ENCODE assay signal across 8 mouse cellular contexts in genomic region chr11:12035324-12035723, GRCm38 (mm10). TPM values are rescaled to one million over a fixed set of nuclear protein-coding genes. Genes with fewer than 3 reads are reported as not detected.
DNase-seq lines count a peak whose midpoint lies in the region; ATAC-seq and TF ChIP-seq lines count a peak whose summit lies in the region.

No protein-coding gene starts in this region.

- H3K36me3 ChIP-seq in megakaryocyte, embryonic 14.5 days (replicated peaks; ENCODE audit: low read length) = no peaks in the 10 kb centered on the region
- H3K36me3 ChIP-seq in forebrain, embryonic 15.5 days = no peaks in the 10 kb centered on the region
- H3K36me3 ChIP-seq in limb, embryonic 14.5 days (ENCODE audit: control insufficient read depth, insufficient read depth, low read length) = peaks cover 7% of the 10 kb centered on the region; the same call in 1 of the 2 replicates
- no peaks in the 10 kb centered on the region for H3K36me3 ChIP-seq in stomach, embryonic 16.5 days (ENCODE audit: control insufficient read depth, insufficient read depth, low read length)

- peaks cover 73% of the 10 kb centered on the region for H3K27me3 ChIP-seq in megakaryocyte, embryonic 14.5 days (replicated peaks)
- H3K27me3 ChIP-seq in forebrain, embryonic 15.5 days = peaks cover 87% of the 10 kb centered on the region
- H3K27me3 ChIP-seq in limb, embryonic 14.5 days (ENCODE audit: control insufficient read depth, insufficient read depth, low read length) = peaks cover 61% of the 10 kb centered on the region
- peaks cover 60% of the 10 kb centered on the region for H3K27me3 ChIP-seq in stomach, embryonic 16.5 days (ENCODE audit: control insufficient read depth, insufficient read depth, low read length)

- WGBS in forebrain, embryonic 15.5 days = 6% methylated on average over 12 of the region's 12 CpGs
- WGBS in limb, embryonic 14.5 days = 5% methylated on average over 12 of the region's 12 CpGs
- WGBS in stomach, embryonic 16.5 days = 10% methylated on average over 12 of the region's 12 CpGs

- no peak overlapping the region; the same call in 1 of the 2 replicates for H3K9ac ChIP-seq in forebrain, embryonic 15.5 days (replicated peaks)
- H3K9ac ChIP-seq in limb, embryonic 14.5 days (ENCODE audit: low read depth, low read length, severe bottlenecking) = peak overlapping the region; percentile 98
- H3K9ac ChIP-seq in stomach, embryonic 16.5 days (ENCODE audit: low read length) = peak overlapping the region; percentile 92

- peak overlapping the region; percentile 48 for H3K4me2 ChIP-seq in forebrain, embryonic 15.5 days (replicated peaks)
- H3K4me2 ChIP-seq in limb, embryonic 14.5 days (replicated peaks; ENCODE audit: low read depth, low read length, severe bottlenecking) = peak overlapping the region; percentile 60
- peak overlapping the region; percentile 54 for H3K4me2 ChIP-seq in stomach, embryonic 16.5 days (ENCODE audit: low read depth, low read length)

- no peaks in the 10 kb centered on the region for H3K9me3 ChIP-seq in megakaryocyte, embryonic 14.5 days
- H3K9me3 ChIP-seq in forebrain, embryonic 15.5 days = no peaks in the 10 kb centered on the region
- no peaks in the 10 kb centered on the region for H3K9me3 ChIP-seq in limb, embryonic 14.5 days (ENCODE audit: control insufficient read depth, low read length)
- no peaks in the 10 kb centered on the region for H3K9me3 ChIP-seq in stomach, embryonic 16.5 days (replicated peaks; ENCODE audit: control insufficient read depth, low read length)

- H3K27ac ChIP-seq in forebrain, embryonic 15.5 days (replicated peaks) = 0 out of 2 replicates have a peak overlapping the region, but pooled peaks have one; percentile 16
- H3K27ac ChIP-seq in limb, embryonic 14.5 days (replicated peaks; ENCODE audit: low read depth, low read length) = peak overlapping the region; percentile 96
- H3K27ac ChIP-seq in stomach, embryonic 16.5 days (ENCODE audit: low read length) = peak overlapping the region; percentile 84

- H3K4me3 ChIP-seq in megakaryocyte, embryonic 14.5 days (replicated peaks) = peak overlapping the region; percentile 79
- H3K4me3 ChIP-seq in forebrain, embryonic 15.5 days = peak overlapping the region; percentile 51
- H3K4me3 ChIP-seq in limb, embryonic 14.5 days (replicated peaks; ENCODE audit: low read length) = peak overlapping the region; percentile 61
- peak overlapping the region; percentile 60 for H3K4me3 ChIP-seq in stomach, embryonic 16.5 days (replicated peaks; ENCODE audit: low read length)

- DNase-seq in limb, embryonic 14.5 days (ENCODE audit: low spot score) = no peak
- DNase-seq in cerebellum, postnatal 25 days = no peak
- no peak for DNase-seq in layer of hippocampus, postnatal 10 days (ENCODE audit: low spot score in 2 of 2)

- peaks cover 28% of the 10 kb centered on the region for H3K4me1 ChIP-seq in megakaryocyte, embryonic 14.5 days
- peaks cover 17% of the 10 kb centered on the region; the same call in 1 of the 2 replicates for H3K4me1 ChIP-seq in forebrain, embryonic 15.5 days
- no peaks in the 10 kb centered on the region; the same call in 1 of the 2 replicates for H3K4me1 ChIP-seq in limb, embryonic 14.5 days (ENCODE audit: control insufficient read depth, insufficient read depth, low read length)
- no peaks in the 10 kb centered on the region for H3K4me1 ChIP-seq in stomach, embryonic 16.5 days (ENCODE audit: control insufficient read depth, insufficient read depth, low read length)

- TF ChIP-seq POLR2A in limb, embryonic 14.5 days (IDR thresholded peaks at IDR 0.05; ENCODE audit: borderline replicate concordance, extremely low read depth, insufficient read depth, insufficient read length) = no peak

- ATAC-seq in megakaryocyte, adult 5-6 weeks (ENCODE audit: poor library complexity, severe bottlenecking) = no peak
- ATAC-seq in forebrain, embryonic 15.5 days (replicated peaks) = no peak
- ATAC-seq in limb, embryonic 14.5 days (ENCODE audit: low FRiP score, low read depth) = no peak
- no peak for ATAC-seq in stomach, embryonic 16.5 days (ENCODE audit: insufficient read depth, low FRiP score)
- no peak for ATAC-seq in erythroid progenitor cell, adult 5-6 weeks (replicated peaks; ENCODE audit: low FRiP score, poor library complexity, severe bottlenecking)

RNA-seq across cellular contexts. Expression of gene Grb10, which starts 3.2 kb away (rescaled TPM):
- polyA plus RNA-seq in megakaryocyte, embryonic 14.5 days (2012; ENCODE audit: insufficient read depth, low replicate concordance) = 7.2 and 27.6 TPM in 2 replicates
- not detected in 2 replicates for total RNA-seq in megakaryocyte, adult 5-6 weeks (2015)
- total RNA-seq in megakaryocyte, adult 5-6 weeks (2017) = 0.37 TPM in 1 of 2 replicates, not detected in the other
- polyA plus RNA-seq in forebrain, embryonic 15.5 days (2015; fragmentation: Nextera tagmentation; extraction: Ambion mirVana) = 97.9 and 99.1 TPM in 2 replicates
- 644 and 734 TPM in 2 replicates for polyA plus RNA-seq in limb, embryonic 14.5 days (2012; rRNA removed)
- 239 and 243 TPM in 2 replicates for polyA plus RNA-seq in limb, embryonic 14.5 days (2014; fragmentation: Nextera tagmentation; extraction: Ambion mirVana)
- polyA plus RNA-seq in stomach, embryonic 16.5 days (2015; fragmentation: Nextera tagmentation; extraction: Ambion mirVana) = 361 and 397 TPM in 2 replicates
- 5.9 TPM in 1 of 2 replicates, not detected in the other for total RNA-seq in erythroid progenitor cell, adult 5-6 weeks (2015; ENCODE audit: low replicate concordance)
- total RNA-seq in erythroid progenitor cell, adult 5-6 weeks (2017; ENCODE audit: low replicate concordance) = 0.39 and 2.1 TPM in 2 replicates
- 10 to 100 TPM; 33.8 to 34.6 TPM for total RNA-seq in layer of hippocampus, postnatal 10 days (2021)

Comparison
In these comparisons a context has a peak if more than half of its experiments do, and no peak if none do; other contexts are left out.
1. H3K27ac ChIP-seq: peak in every context shown above with its lines; median percentile 96 in limb, embryonic 14.5 days; 84 in stomach, embryonic 16.5 days; 16 in forebrain, embryonic 15.5 days.